Mouse (Mus musculus): ENCODE results near the gene Set. TPM values are rescaled to one million over a fixed set of nuclear protein-coding genes. Genes with fewer than 3 reads are reported as not detected.

Set gene
- total and polyA plus RNA-seq, 3 experiments, result 250 to 973 (median 580) TPM

- no peak overlapping the region for H3K9ac ChIP-seq (ENCODE audit: control insufficient read depth, low read depth, low read length, poor library complexity, severe bottlenecking)
- TF ChIP-seq SIN3A (IDR thresholded peaks at IDR 0.05; ENCODE audit: low read length), result no peak
- no peak for TF ChIP-seq KAT2A (conservative IDR thresholded peaks at IDR 0.05; ENCODE audit: low read depth, low read length)
- 0 out of 2 replicates have a peak, but pooled peaks have one; percentile 72 for TF ChIP-seq POLR2AphosphoS5 (IDR thresholded peaks at IDR 0.05; ENCODE audit: borderline replicate concordance, low read depth, low read length)
- TF ChIP-seq ETS1 (IDR thresholded peaks at IDR 0.05; ENCODE audit: low read depth, low read length), result no peak
- TF ChIP-seq MEF2A (IDR thresholded peaks at IDR 0.05; ENCODE audit: extremely low read depth, insufficient replicate concordance, low read depth, low read length, poor library complexity, severe bottlenecking), result no peak
- H3K36me3 ChIP-seq (ENCODE audit: control insufficient read depth in 1 of 2, insufficient read depth in 2 of 2, low read length in 2 of 2), result peaks cover 9 to 15% of the 10 kb centered on the region in 2 experiments
- peaks cover 0 to 6% of the 10 kb centered on the region in 2 experiments; a peak in 3 of 4 replicates for H3K4me1 ChIP-seq (ENCODE audit: control insufficient read depth in 1 of 2, insufficient read depth in 2 of 2, low read length in 2 of 2)
- H3K27me3 ChIP-seq (ENCODE audit: control insufficient read depth in 1 of 2, insufficient read depth in 2 of 2, low read length in 2 of 2), result no peaks in the 10 kb centered on the region
- H3K79me2 ChIP-seq (ENCODE audit: control insufficient read depth, insufficient read depth, low read length, poor library complexity), result peaks cover 10% of the 10 kb centered on the region
- H3K4me3 ChIP-seq (ENCODE audit: control insufficient read depth in 1 of 2, insufficient read depth in 1 of 2, low read depth in 2 of 2, low read length in 2 of 2), result no peak overlapping the region
- no peaks in the 10 kb centered on the region for H3K9me3 ChIP-seq (replicated peaks; ENCODE audit: insufficient read depth, low read length)
- DNase-seq (ENCODE audit: low read depth, low spot score), result no peak
- no peak overlapping the region for H3K27ac ChIP-seq (ENCODE audit: control insufficient read depth, low read depth, low read length)
These were observed 16.1 kb downstream of the Set start for GRCm38 (mm10) chr2:30073285-30073684.

GRCm38 (mm10) chr2:30075625-30076024, 18.4 kb downstream of the Set start:
- Histone ChIP-seq H3K27ac (ENCODE audit: control insufficient read depth, low read depth, low read length) (no peak overlapping the region), H3K36me3 (ENCODE audit: control insufficient read depth in 1 of 2, insufficient read depth in 2 of 2, low read length in 2 of 2) (peaks cover 0 to 2% of the 10 kb centered on the region in 2 experiments; a peak in 3 of 4 replicates), H3K9me3 (replicated peaks; ENCODE audit: insufficient read depth, low read length) (no peaks in the 10 kb centered on the region), H3K27me3 (ENCODE audit: control insufficient read depth in 1 of 2, insufficient read depth in 2 of 2, low read length in 2 of 2) (no peaks in the 10 kb centered on the region), H3K79me2 (ENCODE audit: control insufficient read depth, insufficient read depth, low read length, poor library complexity) (0 out of 2 replicates have a peak, but pooled peaks cover 1% of the 10 kb centered on the region), H3K4me3 (ENCODE audit: control insufficient read depth in 1 of 2, insufficient read depth in 1 of 2, low read depth in 2 of 2, low read length in 2 of 2) (no peak overlapping the region), H3K9ac (ENCODE audit: control insufficient read depth, low read depth, low read length, poor library complexity, severe bottlenecking) (no peak overlapping the region), H3K4me1 (ENCODE audit: control insufficient read depth in 1 of 2, insufficient read depth in 2 of 2, low read length in 2 of 2) (peaks cover 0 to 5% of the 10 kb centered on the region in 2 experiments; a peak in 2 of 4 replicates)
- no peak for DNase-seq (ENCODE audit: low read depth, low spot score)
- TF ChIP-seq EP300 (IDR thresholded peaks at IDR 0.05; ENCODE audit: low read depth in 1 of 2, low read length in 2 of 2) (no peak), NELFE (IDR thresholded peaks at IDR 0.05; ENCODE audit: low read depth, low read length) (no peak), JUND (IDR thresholded peaks at IDR 0.05; ENCODE audit: low read depth, low read length) (no peak), USF2 (IDR thresholded peaks at IDR 0.05; ENCODE audit: borderline replicate concordance in 1 of 2, insufficient read depth in 1 of 2, low read depth in 1 of 2, low read length in 2 of 2) (no peak), MYB (IDR thresholded peaks at IDR 0.05; ENCODE audit: low read depth, low read length) (no peak), ELF1 (IDR thresholded peaks at IDR 0.05; ENCODE audit: low read depth, low read length) (no peak), RAD21 (IDR thresholded peaks at IDR 0.05; ENCODE audit: low read depth, low read length) (no peak), ZC3H11A (IDR thresholded peaks at IDR 0.05; ENCODE audit: low read depth, low read length) (no peak), MYC (IDR thresholded peaks at IDR 0.05; ENCODE audit: low read depth, low read length) (no peak), GABPA (IDR thresholded peaks at IDR 0.05; ENCODE audit: low read depth, low read length) (no peak), KAT2A (conservative IDR thresholded peaks at IDR 0.05; ENCODE audit: low read depth, low read length) (no peak)
